Mouse (Mus musculus) limb, embryonic 15.5 days (tissue): Measurements from ENCODE around the gene Bckdk. TPM values are rescaled to one million over a fixed set of nuclear protein-coding genes. Genes with fewer than 3 reads are reported as not detected.

ENCODE experiments used
- ATAC-seq: fragments of 200-750 bp; cut with Nextera tagmentation; 2 replicates; pipeline ENCODE4 v1.8.0; 2017; ENCODE audit warnings: low read depth, moderate TSS enrichment; ENCODE audit not compliant: insufficient number of reproducible peaks, low FRiP score, low TSS enrichment
- H3K27ac ChIP-seq: fragments of 300-500 bp; sonication (generic); 2 replicates; pipeline ENCODE4 v1.5.1; 2015; ENCODE audit warnings: moderate library complexity, mild to moderate bottlenecking, inconsistent platforms
- H3K27me3 ChIP-seq: fragments of 300-500 bp; sonication (generic); 2 replicates; pipeline ENCODE4 v1.6.1; 2015; ENCODE audit warnings: inconsistent platforms
- H3K36me3 ChIP-seq: fragments of 300-500 bp; sonication (generic); 2 replicates; pipeline ENCODE4 v1.6.1; 2015; ENCODE audit warnings: inconsistent platforms
- H3K4me1 ChIP-seq: fragments of 300-500 bp; sonication (generic); 2 replicates; pipeline ENCODE4 v1.6.1; 2015; ENCODE audit warnings: inconsistent platforms
- H3K4me2 ChIP-seq: fragments of 300-500 bp; sonication (generic); 2 replicates; pipeline ENCODE4 v1.6.1; 2015; ENCODE audit warnings: mild to moderate bottlenecking, inconsistent platforms
- H3K4me3 ChIP-seq: fragments of 300-500 bp; sonication (generic); 2 replicates; pipeline ENCODE4 v1.5.1; 2015; ENCODE audit warnings: mild to moderate bottlenecking, inconsistent platforms
- H3K9ac ChIP-seq: fragments of 300-500 bp; sonication (generic); 2 replicates; pipeline ENCODE4 v1.6.1; 2015; ENCODE audit warnings: inconsistent platforms
- H3K9me3 ChIP-seq: fragments of 300-500 bp; sonication (generic); 2 replicates; pipeline ENCODE4 v1.6.1; 2016; ENCODE audit warnings: inconsistent platforms
- WGBS: fragments of 180-500 bp; shearing (Covaris S2); methylation state at CpG from one replicate; pipeline ENCODE4 v1.1.7; 2015; 5-methylcytosine and 5-hydroxymethylcytosine counted together
- polyA plus RNA-seq: library from polyadenylated mRNA; unstranded; fragments of >200 nt; fragmentation: Nextera tagmentation; extraction: Ambion mirVana; gene quantifications from 2 replicates; pipeline ENCODE4 v1.2.1, GENCODE M21; 2015

Gene Bckdk
- polyA plus RNA-seq, 1 experiment from 2014 or later = 98.3 TPM

GRCm38 (mm10) chr7:127922451-127923275 lies 18.8 kb downstream of the Bckdk start:
- Histone ChIP-seq H3K27ac (no peak overlapping the region), H3K4me2 (no peak overlapping the region), H3K4me3 (no peak overlapping the region), H3K9ac (no peak overlapping the region), H3K27me3 (peaks cover 2% of the 10 kb centered on the region; the same call in 1 of the 2 replicates), H3K9me3 (no peaks in the 10 kb centered on the region), H3K4me1 (no peaks in the 10 kb centered on the region), H3K36me3 (peaks cover 68% of the 10 kb centered on the region)
- 71% methylated on average over 6 of the region's 6 CpGs for WGBS
- no peak for ATAC-seq

- WGBS = 88% methylated on average over 5 of the region's 5 CpGs
- Histone ChIP-seq H3K4me1 (peaks cover 2% of the 10 kb centered on the region; the same call in 1 of the 2 replicates), H3K9ac (no peak overlapping the region), H3K36me3 (peaks cover 63% of the 10 kb centered on the region), H3K27ac (no peak overlapping the region), H3K4me2 (no peak overlapping the region), H3K9me3 (no peaks in the 10 kb centered on the region), H3K4me3 (no peak overlapping the region), H3K27me3 (peaks cover 12% of the 10 kb centered on the region; the same call in 1 of the 2 replicates)
- no peak for ATAC-seq
Measured at GRCm38 (mm10) chr7:127923714-127924113, 19.8 kb downstream of the Bckdk start.

GRCm38 (mm10) chr7:127925252-127925651 lies 21.4 kb downstream of the Bckdk start:
- no peak for ATAC-seq
- no peak overlapping the region for H3K27ac ChIP-seq
- H3K4me3 ChIP-seq = no peak overlapping the region
- no peaks in the 10 kb centered on the region for H3K9me3 ChIP-seq
- H3K36me3 ChIP-seq = peaks cover 56% of the 10 kb centered on the region
- H3K4me2 ChIP-seq = no peak overlapping the region
- peaks cover 16% of the 10 kb centered on the region for H3K4me1 ChIP-seq
- no peak overlapping the region for H3K9ac ChIP-seq
- WGBS = 69% methylated on average over 5 of the region's 5 CpGs
- H3K27me3 ChIP-seq = peaks cover 27% of the 10 kb centered on the region

GRCm38 (mm10) chr7:127926066-127926465 lies 22.2 kb downstream of the Bckdk start:
- Histone ChIP-seq H3K4me3 (no peak overlapping the region), H3K36me3 (peaks cover 52% of the 10 kb centered on the region), H3K9ac (no peak overlapping the region), H3K4me2 (no peak overlapping the region), H3K27ac (no peak overlapping the region), H3K9me3 (no peaks in the 10 kb centered on the region), H3K27me3 (peaks cover 28% of the 10 kb centered on the region), H3K4me1 (peaks cover 17% of the 10 kb centered on the region)
- ATAC-seq = no peak
- 88% methylated on average over 8 of the region's 8 CpGs for WGBS

- peaks cover 28% of the 10 kb centered on the region for H3K27me3 ChIP-seq
- no peak overlapping the region for H3K27ac ChIP-seq
- no peak for ATAC-seq
- H3K4me2 ChIP-seq = no peak overlapping the region
- H3K9me3 ChIP-seq = no peaks in the 10 kb centered on the region
- WGBS = 86% methylated on average over 11 of the region's 11 CpGs
- H3K9ac ChIP-seq = no peak overlapping the region
- no peak overlapping the region for H3K4me3 ChIP-seq
- peaks cover 49% of the 10 kb centered on the region for H3K36me3 ChIP-seq
- H3K4me1 ChIP-seq = peaks cover 24% of the 10 kb centered on the region
Measured at GRCm38 (mm10) chr7:127926846-127927245, 23.0 kb downstream of the Bckdk start.

GRCm38 (mm10) chr7:127927726-127928125 lies 23.8 kb downstream of the Bckdk start:
- no peaks in the 10 kb centered on the region for H3K9me3 ChIP-seq
- WGBS = 85% methylated on average over 11 of the region's 11 CpGs
- no peak overlapping the region for H3K9ac ChIP-seq
- H3K4me1 ChIP-seq = peaks cover 24% of the 10 kb centered on the region
- H3K27ac ChIP-seq = no peak overlapping the region
- ATAC-seq = no peak
- peaks cover 40% of the 10 kb centered on the region for H3K36me3 ChIP-seq
- no peak overlapping the region for H3K4me3 ChIP-seq
- no peak overlapping the region for H3K4me2 ChIP-seq
- peaks cover 28% of the 10 kb centered on the region for H3K27me3 ChIP-seq

GRCm38 (mm10) chr7:127928596-127928995 lies 24.7 kb downstream of the Bckdk start:
- peak overlapping the region; percentile 29; the same call in 1 of the 2 replicates for H3K4me2 ChIP-seq
- 44% methylated on average over 5 of the region's 5 CpGs for WGBS
- H3K9ac ChIP-seq = peak overlapping the region; percentile 27; the same call in 1 of the 2 replicates
- no peak overlapping the region for H3K27ac ChIP-seq
- peak overlapping the region; percentile 27; the same call in 1 of the 2 replicates for H3K4me3 ChIP-seq
- no peak for ATAC-seq
- H3K27me3 ChIP-seq = peaks cover 28% of the 10 kb centered on the region
- H3K36me3 ChIP-seq = peaks cover 36% of the 10 kb centered on the region
- peaks cover 24% of the 10 kb centered on the region for H3K4me1 ChIP-seq
- no peaks in the 10 kb centered on the region for H3K9me3 ChIP-seq

- peaks cover 33% of the 10 kb centered on the region for H3K4me1 ChIP-seq
- no peaks in the 10 kb centered on the region for H3K9me3 ChIP-seq
- peak within 1 kb of the TSS; percentile 27 for H3K4me3 ChIP-seq
- H3K36me3 ChIP-seq = peaks cover 24% of the 10 kb centered on the region
- ATAC-seq = no peak
- H3K27me3 ChIP-seq = peaks cover 28% of the 10 kb centered on the region
- peak within 1 kb of the TSS; percentile 29 for H3K4me2 ChIP-seq
- H3K27ac ChIP-seq = no peak within 1 kb of the TSS
- H3K9ac ChIP-seq = peak within 1 kb of the TSS; percentile 37
- 10% methylated on average over 6 of the region's 6 CpGs for WGBS
Measured at GRCm38 (mm10) chr7:127929923-127930322, 26.0 kb downstream of the Bckdk start, which contains the start of gene Prss8. TSS of gene Prss8 (minus strand) at chr7:127930104.

GRCm38 (mm10) chr7:127930636-127931035 lies 26.8 kb downstream of the Bckdk start:
- Histone ChIP-seq H3K27ac (no peak overlapping the region), H3K4me3 (no peak overlapping the region), H3K9ac (no peak overlapping the region), H3K27me3 (peaks cover 28% of the 10 kb centered on the region), H3K9me3 (no peaks in the 10 kb centered on the region), H3K4me2 (no peak overlapping the region), H3K36me3 (peaks cover 17% of the 10 kb centered on the region), H3K4me1 (peaks cover 33% of the 10 kb centered on the region)
- whole genome bisulfite sequencing = 67% methylated on average over 5 of the region's 5 CpGs
- no peak for ATAC-seq

GRCm38 (mm10) chr7:127931351-127932135 lies 27.7 kb downstream of the Bckdk start:
- Histone ChIP-seq H3K4me2 (no peak overlapping the region), H3K9me3 (no peaks in the 10 kb centered on the region), H3K9ac (no peak overlapping the region), H3K27me3 (peaks cover 28% of the 10 kb centered on the region), H3K36me3 (peaks cover 7% of the 10 kb centered on the region; the same call in 1 of the 2 replicates), H3K4me3 (no peak overlapping the region), H3K4me1 (peaks cover 39% of the 10 kb centered on the region), H3K27ac (no peak overlapping the region)
- ATAC-seq = no peak
- 39% methylated on average over 13 of the region's 13 CpGs for WGBS

- Histone ChIP-seq H3K4me2 (no peak overlapping the region), H3K27ac (0 out of 2 replicates have a peak overlapping the region, but pooled peaks have one; percentile 22)
- 21% methylated on average over 13 of the region's 13 CpGs for WGBS
Measured at GRCm38 (mm10) chr7:127932273-127933031, 28.6 kb downstream of the Bckdk start.

More at GRCm38 (mm10) chr7:127932273-127933031, 28.6 kb downstream of the Bckdk start:
- H3K9me3 ChIP-seq = no peaks in the 10 kb centered on the region
- peaks cover 28% of the 10 kb centered on the region for H3K27me3 ChIP-seq
- H3K4me3 ChIP-seq = no peak overlapping the region
- H3K4me1 ChIP-seq = peaks cover 40% of the 10 kb centered on the region
- ATAC-seq = no peak
- H3K9ac ChIP-seq = 0 out of 2 replicates have a peak overlapping the region, but pooled peaks have one; percentile 7
- H3K36me3 ChIP-seq = no peaks in the 10 kb centered on the region
